Mouse (Mus musculus) adrenal gland (tissue): Measurements from ENCODE around the gene Fgf11.

Source experiments
- intact Hi-C: fragments of 180-260 bp; cut with DNase I; formaldehyde crosslinking; loops from one replicate; pipeline ENCODE4 v1.15.1; 2025
- long read RNA-seq, 2 experiments: library from polyadenylated mRNA; unstranded; transcript quantifications; one replicate each; pipeline ENCODE4 v2.0.0; 2020; ENCODE audit warnings: borderline replicate concordance in 1 of 2; ENCODE audit not compliant: insufficient replicate concordance in 1 of 2

Fgf11 gene
- long read RNA-seq, experiment 1, partial matches to known transcripts = 1 of 1 reads
- long read RNA-seq, experiment 1, other reads (novel, unspliced or antisense) = 0 of 1 reads
- long read RNA-seq, experiment 2 = 0 reads

GRCm38 (mm10) chr11:69801379-69801977 lies at the start of gene Fgf11:
TSS of gene Fgf11 (minus strand) at chr11:69801857.
- intact Hi-C loops = loop anchor here (5.0 kb wide), 2 partner anchors 34 to 36 kb away; partner anchors contain the start of genes Nlgn2, Tmem256 and Zbtb4

- intact Hi-C loops = no loop called here
Observed at GRCm38 (mm10) chr11:69850754-69851153, 49.1 kb upstream of the Fgf11 start.

GRCm38 (mm10) chr11:69849884-69850283 lies 48.2 kb upstream of the Fgf11 start:
- intact Hi-C loops = no loop called here

- intact Hi-C loops = no loop called here
Observed at GRCm38 (mm10) chr11:69849128-69849527, 47.5 kb upstream of the Fgf11 start.

- intact Hi-C loops = no loop called here
Observed at GRCm38 (mm10) chr11:69848021-69848420, 46.4 kb upstream of the Fgf11 start.

- intact Hi-C loops = no loop called here
Observed at GRCm38 (mm10) chr11:69846738-69847688, 45.4 kb upstream of the Fgf11 start.

GRCm38 (mm10) chr11:69846198-69846680 lies 44.6 kb upstream of the Fgf11 start, which contains the start of gene Plscr3:
TSS of gene Plscr3 (plus strand) at chr11:69846376.
- intact Hi-C loops = no loop called here

- intact Hi-C loops = loop anchor here (5.0 kb wide), 1 partner anchor 36 kb away; the partner anchor contains the start of gene Fgf11
Observed at GRCm38 (mm10) chr11:69838714-69839104, 37.1 kb upstream of the Fgf11 start.

GRCm38 (mm10) chr11:69837952-69838713 lies 36.5 kb upstream of the Fgf11 start, which contains the start of gene Tmem256:
TSS of gene Tmem256 (plus strand) at chr11:69838514.
- intact Hi-C loops = loop anchor here (5.0 kb wide), 1 partner anchor 36 kb away; the partner anchor contains the start of gene Fgf11

- intact Hi-C loops = loop anchor here (5.0 kb wide), 1 partner anchor 35 kb away; the partner anchor contains the start of gene Fgf11
Observed at GRCm38 (mm10) chr11:69837604-69837951, 35.9 kb upstream of the Fgf11 start, which contains the start of gene Nlgn2. TSS of gene Nlgn2 (minus strand) at chr11:69837784.

- intact Hi-C loops = loop anchor here (5.0 kb wide), 1 partner anchor 35 kb away; the partner anchor contains the start of gene Fgf11
Observed at GRCm38 (mm10) chr11:69836703-69837576, 35.3 kb upstream of the Fgf11 start.

- intact Hi-C loops = loop anchor here (5.0 kb wide), 1 partner anchor 34 kb away; the partner anchor contains the start of gene Fgf11
Observed at GRCm38 (mm10) chr11:69835966-69836335, 34.3 kb upstream of the Fgf11 start.

GRCm38 (mm10) chr11:69835326-69835965 lies 33.8 kb upstream of the Fgf11 start:
- intact Hi-C loops = loop anchor here (5.0 kb wide), 1 partner anchor 33 kb away; the partner anchor contains the start of gene Fgf11

GRCm38 (mm10) chr11:69834001-69834549 lies 32.4 kb upstream of the Fgf11 start:
- intact Hi-C loops = no loop called here

GRCm38 (mm10) chr11:69833554-69833953 lies 31.9 kb upstream of the Fgf11 start:
- intact Hi-C loops = no loop called here

GRCm38 (mm10) chr11:69828832-69829231 lies 27.2 kb upstream of the Fgf11 start:
- intact Hi-C loops = no loop called here

GRCm38 (mm10) chr11:69823456-69823855 lies 21.8 kb upstream of the Fgf11 start:
- intact Hi-C loops = no loop called here

GRCm38 (mm10) chr11:69822080-69822479 lies 20.4 kb upstream of the Fgf11 start, which contains the start of gene Spem1:
TSS of gene Spem1 (minus strand) at chr11:69822180.
- intact Hi-C loops = no loop called here

GRCm38 (mm10) chr11:69818871-69819270 lies 17.2 kb upstream of the Fgf11 start:
- intact Hi-C loops = no loop called here
